Mouse (Mus musculus) embryo, embryonic 9.5 days (tissue): Measurements from ENCODE around the gene Clca1.
"Not testable (repeated sequence)": the region's sequence is repeated elsewhere in the genome, so short reads cannot be mapped to it uniquely, and the experiment has no call there.

Experiments used
- DNase-seq: peaks from one replicate; pipeline ENCODE4 v3.0.0-alpha.2; 2017; ENCODE audit errors: extremely low spot score

Gene Clca1

DNA sequence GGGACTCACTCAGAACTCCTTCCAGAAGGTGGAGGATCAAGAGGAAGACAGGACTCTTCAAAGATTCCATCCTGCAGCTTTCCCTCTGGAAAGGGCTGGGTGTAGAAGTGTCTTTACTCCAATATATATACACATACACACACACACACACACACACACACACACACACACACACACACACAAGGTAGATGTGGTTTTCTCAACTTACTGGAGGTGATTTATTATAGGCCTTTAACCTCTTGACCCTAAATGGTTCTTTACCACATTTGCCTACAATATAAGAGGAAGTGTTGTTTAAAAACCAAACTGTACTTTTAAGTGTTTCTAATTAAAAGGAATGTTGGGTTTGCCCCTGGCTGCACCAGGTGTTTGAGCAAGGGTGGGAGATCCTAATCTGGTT lies at the start of gene Clca1:
Clca1 (minus strand) TSS at position 101 of the 400 bp plus-strand sequence.
- DNase-seq: no peak

DNA sequence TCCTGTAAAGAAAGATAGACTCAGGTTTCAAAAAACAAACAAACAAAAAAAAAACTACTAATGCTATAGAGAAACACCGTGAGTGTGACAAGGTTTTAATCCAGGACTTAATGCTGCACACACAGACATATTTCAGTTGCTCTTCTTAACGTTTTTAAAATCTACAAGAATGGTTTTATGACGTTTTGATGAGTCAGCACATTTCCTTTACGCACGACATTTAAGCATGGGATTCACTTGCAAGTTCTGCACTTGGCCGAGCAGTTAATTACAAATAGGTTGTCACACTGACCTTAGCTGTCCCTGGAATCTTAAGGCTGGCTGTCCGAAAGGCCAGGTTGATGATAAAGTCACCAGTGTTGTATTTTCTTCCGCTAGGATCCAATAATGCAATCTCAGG lies 48.3 kb upstream of the Clca1 start:
- DNase-seq: no peak

DNA sequence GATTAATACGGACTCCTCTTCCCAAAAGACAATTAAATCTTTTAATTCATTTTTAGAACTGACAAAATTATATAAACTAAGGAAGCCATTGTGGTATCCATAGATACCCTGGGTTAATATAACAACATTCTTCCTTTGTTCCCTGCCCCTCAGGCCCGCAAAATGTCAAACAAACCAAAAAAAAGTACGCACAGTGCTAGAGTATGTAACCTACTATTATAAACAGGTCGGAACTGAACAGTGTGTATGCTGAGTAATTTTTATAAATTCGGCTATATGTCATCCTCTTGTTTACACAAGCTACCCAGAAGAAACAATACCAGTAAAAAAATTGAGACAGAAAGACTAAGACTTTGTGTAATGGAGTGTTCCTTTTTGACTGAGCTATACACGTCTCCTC lies 45.8 kb upstream of the Clca1 start:
- DNase-seq: no peak

DNA sequence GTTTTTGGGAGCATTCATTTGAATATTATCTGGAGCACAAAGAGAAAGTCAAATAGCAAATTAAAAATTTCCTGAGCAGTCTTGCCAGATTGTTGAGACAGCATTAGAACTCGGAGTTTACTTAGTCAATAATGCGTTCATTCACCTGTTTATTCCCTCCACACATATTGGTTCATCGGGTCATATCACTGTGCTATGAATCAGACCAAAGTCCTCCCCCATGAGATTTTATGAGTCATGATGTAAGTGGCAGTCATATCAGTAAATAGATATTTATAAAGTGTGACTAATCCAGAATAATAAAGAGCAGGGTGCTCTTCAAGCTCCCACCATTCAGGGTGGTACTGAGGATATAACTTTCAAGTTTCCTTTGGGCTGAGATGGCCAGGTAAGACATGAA lies 39.8 kb upstream of the Clca1 start:
- no peak for DNase-seq

DNA sequence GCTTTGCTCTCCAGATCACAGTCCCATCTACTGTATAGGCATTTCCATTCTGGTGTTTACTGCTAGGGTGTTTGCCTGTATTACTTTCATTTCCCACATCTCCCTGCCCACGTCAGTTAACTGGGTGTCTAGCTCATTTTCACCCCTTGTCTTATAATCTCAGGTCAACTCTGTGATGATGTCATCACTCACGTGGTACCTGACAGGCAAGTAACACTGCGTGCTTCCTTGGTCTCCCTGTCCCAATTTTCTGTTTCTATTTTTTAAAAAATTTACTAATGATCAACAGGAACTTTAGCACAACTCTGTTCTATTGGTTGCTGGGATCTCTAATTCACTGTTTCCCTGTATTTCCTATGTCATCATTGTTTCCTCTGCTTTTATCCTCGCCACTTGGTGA lies 36.4 kb upstream of the Clca1 start:
- no peak for DNase-seq

DNA sequence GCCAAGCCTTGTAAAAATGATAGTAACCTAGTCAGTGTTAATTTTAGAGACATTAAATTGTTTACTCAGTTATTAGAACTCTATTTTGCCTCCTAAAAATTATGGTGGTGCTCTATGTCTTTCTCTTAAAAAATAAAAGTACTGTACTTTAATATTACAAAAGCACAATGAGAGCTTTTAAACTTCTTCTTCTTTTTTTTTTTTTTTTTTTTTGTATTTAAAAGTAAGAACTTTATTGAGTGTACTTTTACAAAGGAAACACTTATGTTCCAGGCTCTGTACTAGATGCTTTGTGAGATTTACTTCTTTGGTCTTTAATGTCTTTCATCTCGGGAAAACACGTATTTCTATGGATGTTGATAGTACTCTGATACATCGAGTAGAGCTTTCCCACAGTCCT lies 22.6 kb upstream of the Clca1 start:
- DNase-seq: not testable (repeated sequence)

DNA sequence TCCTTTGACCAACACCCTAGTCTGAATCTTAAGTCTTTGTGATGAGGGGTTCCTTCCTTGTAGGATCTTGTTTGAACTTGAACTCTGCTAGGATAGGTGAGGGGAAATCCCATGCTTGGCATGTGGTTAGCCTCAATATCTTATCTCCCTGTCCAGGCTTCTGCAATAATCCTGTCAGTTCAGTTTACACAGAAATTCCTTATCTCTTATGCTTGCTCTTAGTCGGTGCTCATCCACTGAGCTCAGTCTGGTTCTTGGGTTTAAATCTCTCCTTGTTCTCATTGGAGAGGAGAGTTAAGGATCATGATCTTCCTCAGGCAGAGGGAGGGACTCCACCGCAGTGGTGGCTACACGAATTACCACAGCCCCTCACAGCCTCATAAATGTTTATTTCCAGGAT lies 17.2 kb upstream of the Clca1 start:
- no peak for DNase-seq

DNA sequence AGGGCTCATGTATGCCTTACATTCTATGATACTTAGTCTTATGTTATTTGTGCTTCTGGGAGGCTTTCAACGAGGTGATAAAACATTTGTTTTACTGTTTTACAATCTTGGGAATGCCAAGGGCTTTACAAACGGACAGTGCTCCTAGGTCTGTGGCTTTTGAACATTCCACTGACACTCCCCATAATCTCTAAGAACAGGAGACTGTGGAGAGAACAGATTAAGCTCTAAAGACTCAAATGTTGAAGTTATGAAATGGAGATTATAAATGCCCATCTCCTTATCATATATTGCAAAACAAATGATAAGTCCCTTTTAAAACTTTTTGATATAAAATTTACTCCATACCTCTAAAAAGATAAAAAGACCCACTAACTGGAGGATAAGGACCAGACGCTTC lies 6.2 kb upstream of the Clca1 start:
- no peak for DNase-seq

DNA sequence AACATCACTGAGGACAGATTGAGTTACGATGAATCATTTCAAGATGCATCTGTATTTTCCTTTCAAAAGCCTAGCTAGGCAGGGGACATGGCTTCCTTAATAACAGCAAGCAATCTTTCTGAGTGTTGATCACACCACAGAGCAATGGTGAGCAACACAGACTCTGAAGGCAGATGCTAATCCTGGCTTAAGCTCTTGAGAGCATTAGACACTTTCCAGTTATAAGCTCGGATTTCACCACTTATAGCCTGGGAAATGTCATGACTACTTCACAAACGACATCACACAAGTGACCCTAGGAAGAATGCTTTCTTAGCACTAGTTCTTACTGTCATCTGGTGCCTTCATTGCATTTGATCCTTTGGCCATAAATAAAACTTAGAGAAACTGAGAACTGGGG lies 4.5 kb downstream of the Clca1 start:
- no peak for DNase-seq

DNA sequence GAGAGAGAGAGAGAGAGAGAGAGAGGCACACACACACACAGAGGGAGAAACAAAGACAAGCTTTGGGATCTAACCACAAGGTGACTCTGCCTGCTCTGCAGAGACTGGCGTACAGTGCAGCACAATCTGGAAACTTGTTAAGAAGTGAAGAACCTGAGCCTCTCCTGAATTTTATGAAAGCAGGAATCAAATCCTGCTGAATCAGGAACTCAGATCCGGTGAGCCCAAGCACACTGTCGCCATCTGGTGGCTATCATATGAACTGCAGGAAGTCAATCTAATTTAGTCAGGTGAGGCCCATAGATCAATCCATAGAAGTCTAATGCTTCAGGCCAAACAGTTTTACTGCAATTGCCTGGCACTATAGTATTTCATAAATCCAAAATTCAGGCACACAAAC lies 5.8 kb downstream of the Clca1 start:
- peak; percentile 14 for DNase-seq

DNA sequence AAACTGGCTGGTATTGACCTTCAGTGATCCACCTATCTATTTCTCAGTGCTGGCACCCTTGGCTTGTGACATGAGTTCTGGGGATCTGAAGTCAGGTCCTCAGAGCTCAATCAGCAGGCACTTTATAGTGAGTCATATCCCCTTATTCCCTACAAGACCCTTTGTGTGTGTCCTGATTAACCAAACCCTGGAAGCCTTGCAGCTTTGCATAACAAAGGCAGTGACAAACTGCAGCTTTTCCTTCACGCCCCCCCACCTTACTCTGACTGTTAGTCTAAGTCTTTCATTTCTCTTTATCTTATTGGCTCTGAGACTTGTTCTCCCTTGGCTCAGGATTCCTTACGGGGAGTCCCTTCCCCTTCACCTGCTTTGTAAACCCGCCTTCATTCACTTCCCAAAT lies 14.8 kb downstream of the Clca1 start:
- no peak for DNase-seq

DNA sequence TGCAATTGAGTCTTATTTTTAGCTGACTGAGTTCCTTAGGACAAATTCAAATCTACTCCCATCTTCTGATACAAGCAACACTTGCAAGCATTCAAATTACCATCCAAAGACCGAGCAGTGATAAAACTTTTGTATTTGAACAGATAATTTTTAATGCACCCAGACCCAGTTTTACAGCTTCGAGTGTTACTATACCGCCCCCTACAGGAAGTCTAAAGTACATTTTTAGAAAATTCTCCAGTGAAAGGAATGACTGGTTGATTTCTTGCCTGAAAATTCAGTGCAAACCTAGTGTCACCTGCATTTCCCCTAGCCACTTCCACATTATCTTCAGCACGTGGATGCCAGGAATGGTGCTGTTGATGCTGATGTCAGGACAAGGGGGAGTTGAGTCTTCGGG lies 28.2 kb downstream of the Clca1 start:
- no peak for DNase-seq

DNA sequence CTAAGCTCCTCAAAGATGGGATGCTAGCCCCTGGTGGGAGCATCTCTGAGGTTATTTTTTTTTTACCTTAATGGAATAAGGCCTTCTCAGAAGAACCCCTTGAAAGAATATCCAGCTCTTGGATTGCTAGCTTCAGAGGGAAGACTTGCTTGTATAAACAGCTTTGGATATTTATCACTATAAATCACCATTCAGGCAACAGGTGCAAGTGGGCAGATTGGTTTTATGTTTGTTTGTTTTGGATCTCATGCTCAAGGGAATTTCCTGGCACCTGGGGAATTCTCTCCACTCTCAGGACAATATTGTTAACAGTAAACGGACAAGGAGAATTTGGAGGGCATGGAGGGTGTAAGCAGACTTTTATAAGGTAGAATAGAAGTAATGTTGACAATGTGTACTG lies 31.7 kb downstream of the Clca1 start:
- no peak for DNase-seq

DNA sequence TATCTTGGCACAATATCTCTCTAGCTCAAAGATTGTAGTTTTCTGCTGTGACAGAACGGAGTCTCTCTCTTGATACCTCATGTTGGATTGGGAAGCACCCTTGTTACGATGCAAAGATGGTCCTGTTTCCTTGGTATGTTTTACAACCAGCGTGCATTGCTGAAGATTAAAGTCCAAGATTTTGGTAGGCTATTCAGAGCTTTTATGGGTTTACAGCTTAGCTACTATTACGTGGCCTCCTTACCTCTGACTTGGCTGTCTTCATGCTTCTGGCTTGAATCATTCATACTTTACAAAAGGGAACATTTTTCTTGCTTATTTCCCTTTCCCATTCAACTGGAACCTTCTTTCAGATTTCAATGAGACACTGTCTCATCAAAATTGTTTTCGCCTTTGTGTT lies 39.5 kb downstream of the Clca1 start:
- no peak for DNase-seq

DNA sequence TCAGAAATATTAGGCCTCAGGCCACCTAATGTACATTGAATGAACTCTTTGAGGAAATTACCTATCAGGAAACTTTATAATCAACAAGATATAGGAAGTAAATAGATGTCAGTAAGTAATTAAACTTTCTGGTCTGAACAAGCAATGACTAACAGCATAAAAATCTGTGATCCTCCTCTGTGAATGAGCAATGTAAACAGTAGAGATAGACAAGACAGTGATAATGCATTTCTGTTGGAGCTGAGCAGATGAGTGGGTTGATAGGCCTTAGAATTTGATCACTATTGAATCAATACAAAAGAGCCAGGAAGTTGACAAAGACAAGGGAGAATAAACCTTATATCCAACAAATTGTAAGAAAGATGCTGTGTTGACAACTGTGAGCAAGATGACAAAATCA lies 40.0 kb downstream of the Clca1 start:
- no peak for DNase-seq

DNA sequence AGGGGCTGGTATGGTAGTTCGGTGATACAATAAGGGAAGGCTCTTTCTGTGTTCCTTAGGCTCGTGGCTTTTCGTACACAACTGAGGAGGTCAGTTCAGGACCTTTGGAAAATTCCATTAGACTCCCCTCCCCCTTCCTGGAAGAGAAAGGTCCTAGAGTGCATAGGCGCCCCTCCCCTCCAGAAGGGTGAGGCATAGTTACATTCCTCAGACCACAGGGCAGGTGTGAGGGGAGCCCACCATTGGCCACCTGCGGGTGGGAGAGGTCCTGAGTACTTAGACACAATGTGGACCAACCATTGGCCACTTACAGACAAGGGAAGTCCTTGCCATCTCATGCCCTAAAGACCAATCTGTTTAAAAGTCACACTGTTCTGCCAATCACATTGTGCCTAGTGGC lies 46.7 kb downstream of the Clca1 start:
- DNase-seq: no peak

DNA sequence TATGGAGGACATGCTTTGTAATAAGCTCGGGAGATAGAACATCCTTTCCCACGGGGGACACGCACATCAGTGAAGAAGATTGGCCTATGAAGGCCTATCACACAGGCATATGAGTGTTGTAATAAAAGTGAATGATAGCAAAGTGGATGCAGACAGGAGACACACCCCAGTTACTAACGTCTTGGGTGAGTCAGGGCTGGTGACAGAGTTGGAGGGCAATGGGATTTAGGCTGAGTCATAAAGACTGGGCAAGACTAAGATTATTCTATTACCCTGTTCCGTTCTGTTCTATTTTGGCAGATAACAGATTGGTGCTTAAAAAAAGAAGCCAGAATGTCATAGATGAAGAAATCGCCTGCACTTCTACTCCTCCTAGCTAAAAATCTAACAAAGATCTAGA lies 52.0 kb downstream of the Clca1 start:
- DNase-seq: no peak

DNA sequence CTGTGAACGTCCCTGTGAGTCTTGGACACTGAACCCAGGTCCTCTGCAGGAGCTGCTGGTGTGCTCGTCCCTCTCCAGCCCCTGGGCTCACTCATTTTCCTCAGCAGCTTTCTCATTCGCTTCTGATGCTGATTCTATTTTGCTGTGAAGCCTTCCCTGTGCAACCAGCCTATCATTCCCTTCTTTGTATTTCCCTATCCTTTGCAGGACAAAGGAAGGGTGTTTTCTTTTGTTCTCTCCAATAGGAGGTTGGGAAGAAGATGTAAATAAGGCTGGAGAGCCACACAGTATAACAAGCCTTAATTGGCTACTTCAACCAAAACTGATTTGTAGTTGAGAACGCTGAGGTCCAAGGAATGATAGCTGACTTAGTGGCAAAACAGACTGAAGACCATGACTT lies 54.9 kb downstream of the Clca1 start:
- DNase-seq: no peak

DNA sequence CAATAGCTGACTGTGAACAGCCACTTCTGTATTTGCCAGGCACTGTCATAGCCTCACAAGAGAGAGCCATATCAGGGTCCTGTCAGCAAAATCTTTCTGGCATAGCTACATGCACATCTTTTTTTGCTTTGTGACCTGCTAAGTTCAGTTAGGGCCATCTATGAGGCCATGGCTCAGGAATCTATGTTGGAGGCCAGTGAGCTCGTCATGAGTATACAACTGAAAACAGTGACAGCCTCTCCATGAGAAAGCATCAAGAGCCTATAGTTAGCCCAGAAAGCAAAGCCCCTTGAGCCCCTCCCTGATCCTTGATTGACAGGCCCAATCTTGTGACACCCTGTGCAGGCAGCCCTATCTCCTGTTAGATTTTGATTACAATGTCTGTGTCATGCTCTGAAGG lies 56.5 kb downstream of the Clca1 start:
- no peak for DNase-seq

DNA sequence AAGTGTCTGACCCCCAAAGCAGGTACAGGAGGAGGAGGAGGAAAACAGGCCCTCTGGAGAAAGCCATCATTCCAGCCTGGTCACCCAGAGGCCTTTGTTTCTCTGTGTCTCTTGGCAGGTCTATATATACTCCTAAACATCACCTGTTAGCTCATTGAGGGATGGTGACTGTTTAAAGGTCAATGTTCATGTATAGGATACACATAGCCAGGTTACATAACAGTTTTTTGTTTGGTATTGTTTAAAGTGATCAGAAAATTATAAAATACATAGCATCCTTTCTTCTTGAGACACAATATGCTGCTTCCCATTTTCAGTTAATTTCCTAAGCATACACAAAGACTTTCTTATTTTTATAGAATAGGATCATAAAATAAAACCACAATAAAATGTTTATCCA lies 57.6 kb downstream of the Clca1 start, which contains the start of gene Clca4a:
Clca4a (minus strand) TSS at position 101 of the 400 bp plus-strand sequence.
- no peak for DNase-seq

DNA sequence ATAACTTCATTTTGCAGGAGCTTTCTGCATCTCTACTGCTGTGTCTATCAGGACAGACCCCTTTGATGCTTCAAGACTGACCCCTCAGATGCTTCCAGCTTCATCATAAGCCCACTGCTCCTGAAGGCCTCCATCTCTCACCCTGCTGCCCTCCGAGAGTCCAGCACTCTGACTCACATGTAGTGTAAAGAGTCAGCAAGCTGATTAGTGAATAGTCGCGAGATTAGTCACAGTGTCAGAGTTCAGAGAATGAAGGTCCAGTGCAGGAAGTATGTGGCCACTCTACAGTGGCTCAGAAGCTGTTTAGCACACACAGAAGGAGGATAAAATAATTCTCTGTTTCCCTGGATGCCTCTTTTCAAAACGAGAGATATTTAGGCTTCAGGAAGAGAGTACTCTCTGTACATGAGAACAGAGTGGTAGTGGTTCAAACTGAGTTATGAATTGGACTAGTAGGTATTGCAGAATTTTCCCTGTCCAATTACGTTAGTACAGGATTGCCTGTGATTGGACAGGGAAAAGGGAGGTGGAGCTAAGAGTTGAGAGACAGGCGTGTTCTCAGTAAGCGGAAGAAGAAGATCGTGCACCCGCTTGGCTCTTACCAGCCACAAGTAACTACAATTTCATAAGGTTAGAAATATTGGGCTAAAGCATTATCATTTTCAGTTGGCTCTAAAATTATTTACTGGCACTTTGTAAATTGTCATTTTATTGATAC lies 60.9 kb downstream of the Clca1 start:
- peak; percentile 6 for DNase-seq

DNA sequence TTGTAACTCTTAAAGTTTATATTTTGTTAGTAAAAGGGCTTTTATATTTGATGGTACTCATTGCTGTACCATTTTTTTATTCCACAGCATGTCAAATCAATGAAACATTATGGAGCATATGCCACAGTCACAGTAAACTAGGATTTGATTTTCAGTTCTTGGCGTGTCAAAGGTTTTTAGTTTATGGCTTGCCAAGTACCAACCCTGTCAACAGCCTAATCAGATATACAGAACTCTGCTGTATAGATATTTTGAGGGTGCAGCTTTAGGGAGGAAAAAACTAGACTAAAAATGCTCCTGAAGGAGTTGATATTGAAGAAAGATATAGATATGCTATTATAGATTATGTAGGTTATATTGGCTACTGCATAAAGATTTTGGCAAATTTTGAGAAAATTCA lies 62.8 kb downstream of the Clca1 start:
- DNase-seq: no peak

DNA sequence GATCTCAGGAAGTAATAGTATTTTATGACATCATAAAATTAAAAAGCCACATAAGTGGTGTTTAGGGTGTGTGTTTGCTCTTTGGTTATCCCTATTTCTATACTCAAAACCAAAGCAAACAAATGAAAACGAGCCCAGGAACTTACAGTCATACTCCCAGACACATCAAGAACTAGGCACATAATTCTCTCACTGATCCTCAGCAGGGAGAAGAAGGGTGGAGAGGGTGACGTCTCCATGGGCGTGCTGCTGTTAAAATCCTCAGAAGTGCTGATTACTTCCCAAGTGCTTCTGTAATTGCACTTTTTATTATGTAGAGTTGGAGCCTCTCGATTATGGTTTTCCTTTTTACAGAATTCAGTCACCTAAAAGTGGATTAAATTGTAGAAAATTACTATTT lies 66.5 kb downstream of the Clca1 start:
- DNase-seq: no peak
